Mouse (Mus musculus): ENCODE results near the gene Lamtor2. TPM values are rescaled to one million over a fixed set of nuclear protein-coding genes. Genes with fewer than 3 reads are reported as not detected.
A peak's percentile ranks its signal among the peaks of the same experiment; 100 is the strongest.
"Not testable (repeated sequence)": the region's sequence is repeated elsewhere in the genome, so short reads cannot be mapped to it uniquely, and the experiment has no call there.

The Lamtor2 gene
- 88.4 and 95.9 TPM in 2 replicates for polyA plus RNA-seq (2015; fragmentation: Nextera tagmentation; extraction: Ambion mirVana)

GRCm38 (mm10) chr3:88552676-88553524 is at the start of gene Lamtor2:
Lamtor2 (minus strand) TSS chr3:88553074.
- peak within 1 kb of the TSS; percentile 96 for H3K4me2 ChIP-seq
- ATAC-seq (ENCODE audit: low read depth) (peak; percentile 89), DNase-seq (peak; percentile 95)
- peak within 1 kb of the TSS; percentile 83 for H3K4me3 ChIP-seq (replicated peaks)
- no peaks in the 10 kb centered on the region for H3K27me3 ChIP-seq
- no peaks in the 10 kb centered on the region for H3K9me3 ChIP-seq (replicated peaks)
- H3K9ac ChIP-seq = peak within 1 kb of the TSS; percentile 92
- H3K4me1 ChIP-seq (replicated peaks) = peaks cover 49% of the 10 kb centered on the region
- peak within 1 kb of the TSS; percentile 93 for H3K27ac ChIP-seq
- under 1% methylated on average over 48 of the region's 48 CpGs for WGBS (ENCODE audit: insufficient replicate concordance)
- peaks cover 28% of the 10 kb centered on the region for H3K36me3 ChIP-seq

DNA sequence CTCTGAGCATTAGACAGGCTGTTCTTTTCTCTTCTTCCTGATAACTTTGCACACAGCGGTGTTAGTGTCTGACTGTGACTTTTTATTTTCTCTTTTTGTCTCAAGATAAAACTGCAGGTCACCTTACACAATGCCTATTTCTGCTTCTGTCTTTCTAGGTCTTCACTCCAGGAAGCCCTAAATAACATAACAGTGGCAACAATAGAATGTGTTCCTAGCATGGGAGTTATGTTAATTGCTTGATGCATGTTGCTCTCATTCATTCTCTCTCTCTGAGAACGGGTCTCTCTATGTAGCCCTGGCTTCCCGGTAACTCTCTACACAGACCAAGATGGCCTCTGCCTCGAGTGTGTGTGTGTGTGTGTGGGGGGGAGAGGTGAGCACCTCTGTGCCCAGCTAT is 49.6 kb upstream of the Lamtor2 start:
- H3K36me3 ChIP-seq = no peaks in the 10 kb centered on the region
- peaks cover 4% of the 10 kb centered on the region; the same call in 1 of the 2 replicates for H3K27me3 ChIP-seq
- WGBS (ENCODE audit: insufficient replicate concordance) = 66% methylated on average over 4 of the region's 4 CpGs
- no peaks in the 10 kb centered on the region for H3K9me3 ChIP-seq (replicated peaks)
- no peak overlapping the region for H3K4me3 ChIP-seq (replicated peaks)
- H3K4me2 ChIP-seq = no peak overlapping the region
- no peak overlapping the region for H3K9ac ChIP-seq
- no peak for ATAC-seq (ENCODE audit: low read depth)
- peaks cover 21% of the 10 kb centered on the region for H3K4me1 ChIP-seq (replicated peaks)
- no peak overlapping the region for H3K27ac ChIP-seq
- no peak for DNase-seq

DNA sequence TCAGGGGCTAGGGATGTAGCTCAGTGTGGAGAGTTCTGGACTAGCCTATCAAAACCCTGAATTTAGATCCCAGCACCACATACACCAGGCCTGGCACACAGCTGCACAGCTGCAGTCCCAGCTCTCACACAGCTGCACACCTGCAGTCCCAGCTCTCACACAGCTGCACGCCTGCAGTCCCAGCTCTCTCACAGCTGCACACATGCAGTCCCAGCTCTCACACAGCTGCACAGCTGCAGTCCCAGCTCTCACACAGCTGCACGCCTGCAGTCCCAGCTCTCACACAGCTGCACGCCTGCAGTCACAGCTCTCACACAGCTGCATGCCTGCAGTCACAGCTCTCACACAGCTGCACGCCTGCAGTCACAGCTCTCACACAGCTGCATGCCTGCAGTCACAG is 43.7 kb upstream of the Lamtor2 start:
- 62% methylated on average over 4 of the region's 4 CpGs for WGBS (ENCODE audit: insufficient replicate concordance)

DNA sequence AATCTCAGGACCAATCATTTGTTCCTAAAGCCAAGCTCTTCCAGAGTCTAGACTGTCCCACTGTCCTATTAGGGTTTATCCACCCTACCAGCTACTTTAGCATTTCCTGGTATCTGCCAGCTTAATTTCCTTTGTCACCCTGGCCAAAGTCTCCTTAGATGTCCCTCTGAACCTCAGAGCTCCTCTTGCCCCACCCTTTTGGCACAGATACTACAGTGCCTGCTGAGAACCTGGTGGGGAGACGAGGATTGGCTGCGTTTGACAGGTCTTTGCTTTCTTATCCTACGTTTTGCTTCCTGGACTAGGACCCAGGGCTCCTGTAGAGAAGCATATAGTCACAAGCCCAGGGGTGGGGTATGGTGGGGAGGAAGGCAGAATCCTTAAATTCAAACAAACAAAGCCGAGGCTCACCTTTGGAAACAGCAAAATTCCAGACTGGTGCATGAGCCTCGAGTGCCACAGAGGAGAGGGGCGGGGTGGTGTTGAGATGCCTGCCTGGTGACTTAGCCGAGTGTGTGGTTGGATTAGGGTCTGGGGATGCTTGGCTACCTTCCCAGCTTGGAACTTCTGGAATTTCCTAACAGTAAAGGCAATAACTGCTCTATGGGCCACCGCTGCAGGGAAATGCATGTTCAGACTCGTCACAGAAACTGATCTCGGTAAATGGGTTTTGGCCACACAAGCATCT is 41.2 kb upstream of the Lamtor2 start:
- no peak for ATAC-seq (ENCODE audit: low read depth)
- DNase-seq = no peak
- H3K9ac ChIP-seq = no peak overlapping the region

More for the DNA sequence above, 43.7 kb upstream of the Lamtor2 start:
- H3K9me3 ChIP-seq (replicated peaks); H3K9ac ChIP-seq; H3K27ac ChIP-seq; H3K4me2 ChIP-seq; H3K27me3 ChIP-seq; H3K4me3 ChIP-seq (replicated peaks); H3K36me3 ChIP-seq; ATAC-seq (ENCODE audit: low read depth); DNase-seq: not testable (repeated sequence)
- peaks cover 20% of the 10 kb centered on the region for H3K4me1 ChIP-seq (replicated peaks)

GRCm38 (mm10) chr3:88592942-88593576 is 40.2 kb upstream of the Lamtor2 start:
- ATAC-seq (ENCODE audit: low read depth) = 0 out of 2 replicates have a peak, but pooled peaks have one; percentile 38
- no peak for DNase-seq
- Histone ChIP-seq H3K9ac (peak overlapping the region; percentile 36), H3K9me3 (replicated peaks) (no peaks in the 10 kb centered on the region), H3K27ac (no peak overlapping the region), H3K4me1 (replicated peaks) (peaks cover 28% of the 10 kb centered on the region), H3K4me2 (peak overlapping the region; percentile 33), H3K36me3 (peaks cover 8% of the 10 kb centered on the region), H3K4me3 (replicated peaks) (no peak overlapping the region), H3K27me3 (no peaks in the 10 kb centered on the region)
- WGBS (ENCODE audit: insufficient replicate concordance) = 38% methylated on average over 10 of the region's 10 CpGs

More for the DNA sequence above, 41.2 kb upstream of the Lamtor2 start:
- WGBS (ENCODE audit: insufficient replicate concordance) = 53% methylated on average over 10 of the region's 10 CpGs
- Histone ChIP-seq H3K36me3 (no peaks in the 10 kb centered on the region), H3K9me3 (replicated peaks) (no peaks in the 10 kb centered on the region), H3K27me3 (no peaks in the 10 kb centered on the region), H3K27ac (no peak overlapping the region), H3K4me1 (replicated peaks) (peaks cover 28% of the 10 kb centered on the region), H3K4me2 (no peak overlapping the region), H3K4me3 (replicated peaks) (no peak overlapping the region)

GRCm38 (mm10) chr3:88591950-88592731 is 39.3 kb upstream of the Lamtor2 start:
- 26% methylated on average over 9 of the region's 9 CpGs for WGBS (ENCODE audit: insufficient replicate concordance)
- ATAC-seq (ENCODE audit: low read depth) (peak; percentile 39), DNase-seq (peak; percentile 45)
- 0 out of 2 replicates have a peak overlapping the region, but pooled peaks have one; percentile 3 for H3K4me3 ChIP-seq (replicated peaks)
- H3K4me2 ChIP-seq = peak overlapping the region; percentile 33
- H3K27me3 ChIP-seq = no peaks in the 10 kb centered on the region
- H3K9me3 ChIP-seq (replicated peaks) = no peaks in the 10 kb centered on the region
- H3K4me1 ChIP-seq (replicated peaks) = peaks cover 28% of the 10 kb centered on the region
- peak overlapping the region; percentile 34; the same call in 1 of the 2 replicates for H3K9ac ChIP-seq
- H3K27ac ChIP-seq = peak overlapping the region; percentile 50; the same call in 1 of the 2 replicates
- H3K36me3 ChIP-seq = peaks cover 18% of the 10 kb centered on the region

DNA sequence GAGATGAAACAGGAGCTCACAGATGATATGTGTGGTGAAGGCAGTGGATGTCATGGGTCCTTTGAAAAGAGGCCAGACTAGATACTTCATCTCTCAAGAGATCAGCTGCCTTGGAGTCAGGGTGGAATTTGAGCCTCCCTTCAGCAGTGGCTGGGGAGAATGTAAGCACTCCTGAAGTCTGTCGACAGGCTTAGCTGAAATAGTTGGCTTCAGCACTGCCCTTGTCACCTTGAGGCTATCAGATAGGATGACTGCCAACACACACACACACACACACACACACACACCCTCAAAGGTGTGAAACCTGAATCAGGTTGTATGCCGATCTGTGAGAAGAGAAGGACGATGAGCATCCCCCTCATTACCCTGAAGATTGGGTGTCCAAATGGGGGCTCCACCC is 38.2 kb upstream of the Lamtor2 start:
- no peak for ATAC-seq (ENCODE audit: low read depth)
- WGBS (ENCODE audit: insufficient replicate concordance) = 58% methylated on average over 3 of the region's 3 CpGs

DNA sequence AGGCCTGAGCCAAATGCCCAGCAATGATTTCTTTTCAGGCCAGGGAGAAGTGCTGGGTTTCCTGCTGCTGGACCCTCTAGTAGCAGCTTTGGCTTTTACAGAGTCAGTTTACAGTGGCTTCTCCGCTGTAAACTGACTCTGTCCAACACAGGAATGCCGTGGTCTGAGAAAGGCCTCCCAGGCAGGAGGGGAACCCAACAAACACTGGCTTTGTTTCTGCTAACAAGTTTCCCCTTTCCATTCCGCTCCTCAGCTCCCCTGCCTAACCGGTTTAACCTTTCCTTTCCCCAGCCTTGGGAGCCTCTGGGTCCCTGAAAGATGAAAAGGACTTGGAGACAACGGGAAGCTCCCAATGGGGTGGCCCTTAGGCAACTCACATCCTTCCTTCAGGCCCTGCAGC is 37.4 kb upstream of the Lamtor2 start:
- no peaks in the 10 kb centered on the region for H3K9me3 ChIP-seq (replicated peaks)
- H3K27ac ChIP-seq = no peak overlapping the region
- no peaks in the 10 kb centered on the region for H3K27me3 ChIP-seq
- peaks cover 36% of the 10 kb centered on the region for H3K36me3 ChIP-seq
- H3K4me2 ChIP-seq = no peak overlapping the region
- H3K4me3 ChIP-seq (replicated peaks) = no peak overlapping the region
- H3K4me1 ChIP-seq (replicated peaks) = peaks cover 28% of the 10 kb centered on the region
- DNase-seq (no peak), ATAC-seq (ENCODE audit: low read depth) (no peak)
- WGBS (ENCODE audit: insufficient replicate concordance) = 37% methylated on average over 5 of the region's 5 CpGs
- no peak overlapping the region for H3K9ac ChIP-seq

More for the DNA sequence above, 38.2 kb upstream of the Lamtor2 start:
- no peak overlapping the region for H3K4me3 ChIP-seq (replicated peaks)
- H3K9me3 ChIP-seq (replicated peaks) = no peaks in the 10 kb centered on the region
- H3K4me1 ChIP-seq (replicated peaks) = peaks cover 28% of the 10 kb centered on the region
- H3K36me3 ChIP-seq = peaks cover 29% of the 10 kb centered on the region
- no peak for DNase-seq
- no peak overlapping the region for H3K27ac ChIP-seq
- no peaks in the 10 kb centered on the region for H3K27me3 ChIP-seq
- H3K4me2 ChIP-seq = no peak overlapping the region
- H3K9ac ChIP-seq = no peak overlapping the region

DNA sequence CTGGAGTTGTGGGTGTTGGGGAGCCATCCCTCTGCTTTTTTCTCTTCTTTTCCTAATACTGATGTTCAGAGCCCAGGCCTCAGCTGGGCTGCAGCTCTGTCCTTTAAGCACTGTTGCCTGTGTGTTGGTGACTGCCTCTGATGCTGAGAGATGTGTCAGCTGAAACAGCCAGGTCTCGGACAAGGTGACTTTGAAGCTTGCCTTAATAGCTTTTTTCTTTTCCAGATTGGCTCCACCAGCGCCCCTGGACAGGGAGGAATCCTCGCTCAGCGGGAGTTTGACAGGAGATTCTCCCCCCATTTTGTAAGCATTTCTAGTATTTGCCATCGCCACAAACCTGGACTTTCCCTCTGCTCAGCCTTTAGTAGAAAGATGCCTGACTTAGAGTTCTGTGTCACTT is 33.8 kb upstream of the Lamtor2 start:
- ATAC-seq (ENCODE audit: low read depth) (no peak), DNase-seq (no peak)
- H3K27ac ChIP-seq = no peak overlapping the region
- H3K4me3 ChIP-seq (replicated peaks) = no peak overlapping the region
- no peak overlapping the region for H3K4me2 ChIP-seq
- H3K9me3 ChIP-seq (replicated peaks) = no peaks in the 10 kb centered on the region
- H3K9ac ChIP-seq = no peak overlapping the region
- no peaks in the 10 kb centered on the region for H3K27me3 ChIP-seq
- H3K36me3 ChIP-seq = peaks cover 65% of the 10 kb centered on the region
- 85% methylated on average over 5 of the region's 5 CpGs for WGBS (ENCODE audit: insufficient replicate concordance)
- peaks cover 8% of the 10 kb centered on the region; the same call in 1 of the 2 replicates for H3K4me1 ChIP-seq (replicated peaks)

GRCm38 (mm10) chr3:88585769-88586168 is 32.9 kb upstream of the Lamtor2 start:
- peaks cover 74% of the 10 kb centered on the region for H3K36me3 ChIP-seq
- WGBS (ENCODE audit: insufficient replicate concordance) = 87% methylated on average over 6 of the region's 6 CpGs
- H3K27ac ChIP-seq = no peak overlapping the region
- DNase-seq = no peak
- ATAC-seq (ENCODE audit: low read depth) = no peak
- no peak overlapping the region for H3K4me2 ChIP-seq
- no peak overlapping the region for H3K4me3 ChIP-seq (replicated peaks)
- H3K27me3 ChIP-seq = no peaks in the 10 kb centered on the region
- H3K9me3 ChIP-seq (replicated peaks) = no peaks in the 10 kb centered on the region
- no peak overlapping the region for H3K9ac ChIP-seq
- peaks cover 6% of the 10 kb centered on the region for H3K4me1 ChIP-seq (replicated peaks)

Measured in liver, embryonic 13.5 days (tissue).